Mouse (Mus musculus): Measurements from ENCODE around the gene Slc6a9.

DNA sequence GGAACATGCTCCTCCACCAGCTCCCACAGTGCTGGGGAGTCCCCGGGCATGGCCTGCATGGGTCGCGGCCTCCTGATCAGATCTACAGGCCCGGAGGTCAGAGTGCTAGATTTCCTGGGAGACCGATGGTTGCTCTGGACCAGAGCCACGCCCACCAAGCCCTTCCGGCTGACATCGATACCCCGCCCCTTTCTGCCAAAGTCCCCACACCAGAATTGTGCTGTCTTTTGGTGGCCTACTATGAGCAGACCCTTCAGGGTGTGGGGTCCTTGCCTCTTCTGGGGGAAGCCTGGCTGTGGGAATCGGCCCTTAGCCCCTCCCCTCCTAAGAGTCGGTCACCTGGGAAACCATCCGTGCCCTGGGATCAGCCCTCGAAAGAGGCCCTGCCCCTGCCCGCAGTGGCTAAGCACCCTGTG, 38.2 kb downstream of the Slc6a9 start, which contains the start of gene Ccdc24:
- TF ChIP-seq CTCF (IDR thresholded peaks at IDR 0.05; ENCODE audit: insufficient read depth, low read depth, low read length): no peak
- TF ChIP-seq POLR2A (IDR thresholded peaks at IDR 0.05; ENCODE audit: insufficient read depth, low read depth, low read length): no peak

Measured in olfactory bulb, adult 2 months (tissue).